Mouse (Mus musculus) 3134 (cell line): Measurements from ENCODE around the gene Phlda1.
A peak's percentile ranks its signal among the peaks of the same experiment; 100 is the strongest.

ENCODE experiments used
- DNase-seq: peaks from one replicate; pipeline ENCODE4 v3.0.0-alpha.2; 2011; ENCODE audit warnings: low spot score; ENCODE audit not compliant: insufficient read length; ENCODE audit errors: extremely low read depth

Gene Phlda1

DNA sequence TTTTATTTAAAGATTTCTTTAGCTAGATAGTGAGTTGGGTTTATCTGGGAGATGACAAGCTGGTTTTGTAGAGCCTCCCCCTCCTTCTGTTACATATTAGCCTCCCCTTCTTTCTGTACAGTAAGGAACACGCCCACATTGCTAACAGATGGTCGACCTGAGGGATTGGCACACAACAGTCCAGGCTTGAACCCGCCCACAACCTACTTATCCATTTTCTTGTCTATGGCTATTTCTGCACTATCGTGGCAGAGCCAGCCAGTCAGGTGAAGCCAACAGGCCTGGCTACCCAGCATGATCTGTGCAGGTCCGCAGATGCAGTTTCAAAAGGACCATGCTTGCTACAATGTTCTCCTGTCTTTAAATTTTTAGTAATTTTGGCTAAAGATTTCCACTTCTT lies 21.0 kb downstream of the Phlda1 start:
- no peak for DNase-seq

GRCm38 (mm10) chr10:111527613-111528012 lies 21.5 kb downstream of the Phlda1 start:
- no peak for DNase-seq

GRCm38 (mm10) chr10:111528283-111528682 lies 22.2 kb downstream of the Phlda1 start:
- DNase-seq: no peak

DNA sequence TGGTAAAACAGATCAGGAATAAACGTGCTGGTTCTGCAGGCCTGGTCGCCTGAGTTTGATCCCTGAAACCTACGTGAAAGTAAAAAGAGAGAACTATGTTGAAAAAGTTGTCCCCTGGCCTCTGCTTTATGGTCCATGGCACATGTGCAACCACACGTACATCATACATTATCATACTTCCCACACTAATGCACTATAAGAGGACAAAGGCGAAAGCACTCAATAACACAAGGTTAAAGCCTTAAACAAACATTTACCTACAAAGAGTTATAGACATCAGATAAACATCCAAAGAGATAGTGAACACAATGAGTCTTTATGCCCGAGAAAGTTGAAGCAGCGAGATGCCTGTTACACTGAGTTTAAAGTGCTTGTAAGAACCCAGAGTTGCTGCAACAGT lies 24.3 kb downstream of the Phlda1 start:
- no peak for DNase-seq

DNA sequence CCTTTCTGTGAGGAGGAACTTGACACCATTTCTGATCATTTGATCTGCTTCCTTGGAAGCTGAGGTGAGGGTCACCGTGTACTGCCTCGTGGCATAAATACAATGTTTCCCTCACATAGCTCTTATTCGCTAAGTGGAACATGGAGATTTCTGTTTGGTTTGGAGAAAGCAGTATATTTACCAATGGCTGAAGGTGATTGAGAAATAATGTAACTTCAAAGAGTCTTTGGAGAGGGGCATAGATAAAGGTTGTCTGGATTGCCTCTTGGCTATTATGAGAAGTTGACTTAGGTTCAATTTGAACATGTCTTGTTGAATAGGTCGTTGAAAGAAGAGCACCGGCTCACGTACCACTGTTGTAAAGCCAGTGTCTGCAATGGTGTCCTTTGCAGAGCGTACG lies 28.6 kb downstream of the Phlda1 start:
- DNase-seq: no peak

GRCm38 (mm10) chr10:111537410-111537809 lies 31.3 kb downstream of the Phlda1 start:
- no peak for DNase-seq

DNA sequence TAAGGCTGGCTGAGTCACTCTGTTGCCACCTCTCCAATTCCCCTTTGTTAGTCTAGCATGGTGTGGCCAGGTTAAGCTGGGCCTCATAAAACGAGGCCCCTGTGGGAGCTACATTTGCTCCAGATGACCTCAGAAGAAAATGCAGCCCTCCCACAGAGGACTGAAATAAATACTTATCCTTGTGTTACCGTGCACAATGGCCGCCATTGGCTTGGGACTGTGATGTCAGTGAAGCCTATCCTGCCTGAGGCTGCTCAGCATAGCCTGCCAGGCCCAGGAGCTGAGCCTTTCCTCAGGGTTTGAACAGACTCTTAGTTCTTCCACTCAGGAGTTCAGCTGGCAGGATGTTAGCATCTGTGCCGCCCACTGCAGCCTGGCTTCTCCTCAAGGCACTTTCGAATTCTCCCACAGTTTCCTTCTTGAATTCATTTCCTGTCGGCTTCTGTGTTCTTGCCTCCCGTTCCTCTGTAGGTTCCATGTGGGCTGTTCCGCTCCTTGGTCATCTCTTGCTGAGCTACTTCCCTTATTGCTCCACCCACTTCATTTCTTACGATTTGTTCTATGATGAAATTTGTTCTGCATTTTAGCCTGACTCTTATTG lies 33.7 kb downstream of the Phlda1 start:
- DNase-seq: no peak

DNA sequence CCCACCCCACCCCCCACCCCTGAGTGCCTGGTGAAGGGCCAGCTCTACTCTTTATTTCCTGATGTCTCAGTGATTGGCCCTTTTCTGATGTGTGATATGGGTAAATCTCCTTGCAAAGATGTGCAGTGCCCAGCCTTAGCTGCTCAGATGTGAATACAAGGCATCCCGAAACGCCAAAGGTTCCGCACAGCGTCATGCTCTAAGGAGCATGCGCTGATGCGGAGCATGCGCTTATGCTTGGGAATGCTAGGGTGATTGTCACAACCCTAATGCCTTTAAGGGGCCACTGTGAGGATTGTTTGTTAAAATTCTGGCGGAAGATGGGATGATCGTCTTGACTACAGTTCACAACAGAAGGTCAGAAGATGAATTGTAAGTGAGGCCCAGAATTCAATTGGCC lies 34.6 kb downstream of the Phlda1 start:
- DNase-seq: no peak

GRCm38 (mm10) chr10:111543106-111543505 lies 37.0 kb downstream of the Phlda1 start:
- DNase-seq: no peak

- DNase-seq: peak; percentile 93
These were observed 37.7 kb downstream of the Phlda1 start for GRCm38 (mm10) chr10:111543781-111544260.

DNA sequence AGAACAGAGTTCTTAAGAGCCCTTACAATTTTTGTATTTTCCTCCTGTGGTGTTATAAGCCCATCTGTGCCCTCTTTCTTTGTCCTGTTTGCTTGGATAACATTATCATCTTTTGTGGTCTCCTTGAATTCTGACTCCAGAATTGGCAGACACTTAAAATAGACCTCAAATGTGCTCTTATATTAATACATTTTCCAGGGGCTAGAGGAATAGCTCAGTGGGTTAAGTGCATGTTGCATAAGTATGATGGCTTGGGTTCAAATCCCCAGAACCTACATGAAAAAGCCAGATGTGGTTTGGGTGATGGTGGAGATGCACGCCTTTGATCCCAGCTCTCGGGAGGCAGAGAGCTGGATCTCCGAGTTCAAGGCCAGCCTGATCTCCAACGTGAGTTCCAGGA lies 38.2 kb downstream of the Phlda1 start:
- peak; percentile 83 for DNase-seq

- no peak for DNase-seq
These were observed 39.6 kb downstream of the Phlda1 start for GRCm38 (mm10) chr10:111545648-111546047.

DNA sequence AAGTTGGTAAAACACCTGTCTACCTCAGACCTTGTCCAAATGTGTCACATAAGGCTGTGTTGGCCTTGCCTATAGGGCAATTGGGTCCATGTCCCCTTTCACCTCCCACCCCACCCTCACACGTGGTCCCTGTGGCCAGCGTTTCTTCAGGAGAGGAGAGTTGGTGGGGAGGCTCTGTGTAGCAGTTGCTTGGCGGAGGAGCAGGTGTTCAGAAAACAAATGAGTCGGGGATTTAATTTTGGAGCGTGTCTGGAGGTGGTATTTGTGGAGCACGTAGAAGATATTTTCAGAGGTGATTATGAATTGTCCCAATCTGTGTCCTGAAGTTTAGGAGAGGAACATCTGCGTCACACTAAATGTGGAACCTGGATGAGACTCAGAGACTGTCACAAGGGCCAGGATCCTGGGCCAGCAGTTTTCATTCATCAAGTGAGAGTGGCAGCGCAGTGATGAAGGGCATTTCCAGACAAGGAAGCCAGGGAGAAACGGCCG lies 41.8 kb downstream of the Phlda1 start:
- DNase-seq: no peak

DNA sequence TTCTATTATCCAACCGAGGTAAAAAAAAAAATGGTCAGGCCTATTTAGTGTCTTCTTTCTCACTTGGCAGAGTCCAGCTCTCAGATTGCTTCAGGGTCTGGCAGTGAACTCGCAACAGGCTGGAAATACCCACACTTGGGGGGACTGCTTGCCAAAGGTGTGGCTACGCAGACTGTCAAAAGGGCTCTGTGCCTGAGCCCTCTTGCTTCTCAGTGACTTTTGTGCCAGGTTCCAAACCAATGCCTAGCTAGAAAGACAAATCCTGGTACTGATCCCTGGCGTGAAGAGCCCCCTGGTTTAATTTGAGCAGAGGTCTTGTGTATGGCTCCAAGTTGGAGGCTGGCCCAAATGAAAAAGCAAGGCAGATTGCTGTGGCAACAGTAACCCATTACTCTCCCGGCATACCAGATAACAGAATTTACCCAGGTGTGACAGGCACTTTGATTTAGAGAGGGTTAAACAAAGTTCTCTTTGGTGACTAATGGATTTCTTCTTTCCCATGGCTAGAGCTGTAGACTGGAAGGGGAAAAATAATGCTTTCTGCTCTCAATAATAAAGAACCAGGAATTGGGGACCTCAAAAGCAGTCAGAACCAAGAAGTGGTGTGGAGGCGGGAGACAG lies 44.1 kb downstream of the Phlda1 start:
- DNase-seq: peak; percentile 36

GRCm38 (mm10) chr10:111553695-111554094 lies 47.6 kb downstream of the Phlda1 start:
- no peak for DNase-seq

- DNase-seq: no peak
These were observed 48.6 kb downstream of the Phlda1 start for GRCm38 (mm10) chr10:111554651-111555050.

GRCm38 (mm10) chr10:111558211-111558610 lies 52.1 kb downstream of the Phlda1 start:
- DNase-seq: no peak
